Comparison of ENCODE assay signal across 8 mouse cellular contexts in genomic region chr1:60098024-60098781, GRCm38 (mm10). TPM values are rescaled to one million over a fixed set of nuclear protein-coding genes. Genes with fewer than 3 reads are reported as not detected.
DNase-seq lines count a peak whose midpoint lies in the region; ATAC-seq lines count a peak whose summit lies in the region.

TSS of gene Carf (plus strand) at chr1:60098247.
TSS of gene Wdr12 (minus strand) at chr1:60098645.

- H3K79me2 ChIP-seq in macrophage (ENCODE audit: inconsistent target) = peaks cover 17% of the 10 kb centered on the region; the same call in 1 of the 2 replicates

- peaks cover 14% of the 10 kb centered on the region for H3K4me1 ChIP-seq in hindbrain, embryonic 16.5 days (ENCODE audit: control insufficient read depth, insufficient read depth, low read depth, low read length)

- no peaks in the 10 kb centered on the region for H3K9me3 ChIP-seq in hindbrain, embryonic 16.5 days (ENCODE audit: control insufficient read depth, low read length)

- H3K27me3 ChIP-seq in hindbrain, embryonic 16.5 days (replicated peaks; ENCODE audit: control insufficient read depth, insufficient read depth, low read length) = no peaks in the 10 kb centered on the region

- peak; percentile 94 for DNase-seq in WW6 (ENCODE audit: low read depth, low spot score)
- peak; percentile 90 to 96 for DNase-seq in cerebellum, postnatal 4 days (ENCODE audit: low spot score in 2 of 2)
- peak; percentile 97 for DNase-seq in gastrocnemius, adult 18-20 months (ENCODE audit: low spot score)
- peak; percentile 99 for DNase-seq in left cerebral cortex, adult 18-20 months (ENCODE audit: low spot score in 2 of 2)
- peak; percentile 99 for DNase-seq in right cerebral cortex, adult 18-20 months
- peak; percentile 86 for DNase-seq in urinary bladder, postnatal 10 days (ENCODE audit: low spot score)

- peak within 1 kb of the TSS; percentile 99 for H3K4me3 ChIP-seq in hindbrain, embryonic 16.5 days (ENCODE audit: low read length)
- peak within 1 kb of the TSS; percentile 86 for H3K4me3 ChIP-seq in macrophage (ENCODE audit: inconsistent target)

- WGBS in hindbrain, embryonic 16.5 days = under 1% methylated on average over 61 of the region's 71 CpGs
- 2% methylated on average over 67 of the region's 71 CpGs for WGBS in macrophage (ENCODE audit: missing documents)

- H3K9ac ChIP-seq in hindbrain, embryonic 16.5 days (ENCODE audit: low read depth, low read length) = peak within 1 kb of the TSS; percentile 99

- H3K4me2 ChIP-seq in hindbrain, embryonic 16.5 days (ENCODE audit: low read length) = peak within 1 kb of the TSS; percentile 74

- ATAC-seq in hindbrain, embryonic 16.5 days = peak; percentile 98

- peak within 1 kb of the TSS; percentile 98 for H3K27ac ChIP-seq in hindbrain, embryonic 16.5 days (ENCODE audit: low read depth, low read length)
- peak within 1 kb of the TSS; percentile 77 for H3K27ac ChIP-seq in macrophage

- H3K36me3 ChIP-seq in hindbrain, embryonic 16.5 days (ENCODE audit: control insufficient read depth, insufficient read depth, low read length) = peaks cover 3% of the 10 kb centered on the region; the same call in 1 of the 2 replicates
- peaks cover 6% of the 10 kb centered on the region; the same call in 1 of the 2 replicates for H3K36me3 ChIP-seq in macrophage (ENCODE audit: inconsistent target)

RNA-seq across cellular contexts. Expression of gene Carf, which starts in this region (rescaled TPM):
- 1 to 10 TPM; 5.1 to 5.9 TPM for total RNA-seq in gastrocnemius, adult 18-20 months (2021)
- polyA plus RNA-seq in hindbrain, embryonic 16.5 days (2015; fragmentation: Nextera tagmentation; extraction: Ambion mirVana) = 6.8 and 8.9 TPM in 2 replicates
- 10 to 100 TPM; 23.6 to 24.0 TPM for total RNA-seq in left cerebral cortex, adult 18-20 months (2021)
- total RNA-seq in macrophage (2018; cell fraction: chromatin; rRNA removed) = 10 to 100 TPM in 20 of 26 experiments, 1 to 10 TPM in 6; 5.5 to 50.7 (median 27.5) TPM
- total RNA-seq in macrophage (2018; cell fraction: cytosol; rRNA removed) = 1 to 10 TPM in 25 of 26 experiments, under 1 TPM in 1; 0.86 to 5.3 (median 3.2) TPM
- total RNA-seq in macrophage (2018; cell fraction: nucleus; rRNA removed) = 10 to 100 TPM in 17 of 26 experiments, 1 to 10 TPM in 9; 4.3 to 46.4 (median 13.0) TPM
- 2.2 to 2.9 TPM (median 2.7 TPM) in 3 replicates for polyA plus RNA-seq in macrophage (2018)

RNA-seq across cellular contexts. Expression of gene Wdr12, which starts in this region (rescaled TPM):
- total RNA-seq in gastrocnemius, adult 18-20 months (2021) = 10 to 100 TPM; 12.5 to 13.6 TPM
- polyA plus RNA-seq in hindbrain, embryonic 16.5 days (2015; fragmentation: Nextera tagmentation; extraction: Ambion mirVana) = 48.9 and 53.7 TPM in 2 replicates
- 10 to 100 TPM; 32.1 to 32.8 TPM for total RNA-seq in left cerebral cortex, adult 18-20 months (2021)
- total RNA-seq in macrophage (2018; cell fraction: chromatin; rRNA removed) = 10 to 100 TPM in 15 of 26 experiments, 1 to 10 TPM in 11; 2.6 to 56.7 (median 15.1) TPM
- 10 to 100 TPM in 1 of 26 experiments, 1 to 10 TPM in 25; 4.2 to 10.1 (median 8.3) TPM for total RNA-seq in macrophage (2018; cell fraction: cytosol; rRNA removed)
- 10 to 100 TPM in 9 of 26 experiments, 1 to 10 TPM in 17; 1.9 to 29.3 (median 5.9) TPM for total RNA-seq in macrophage (2018; cell fraction: nucleus; rRNA removed)
- 9.2 to 17.4 TPM (median 16.3 TPM) in 3 replicates for polyA plus RNA-seq in macrophage (2018)

Comparison
In these comparisons a context has a peak if more than half of its experiments do, and no peak if none do; other contexts are left out.
1. Peak in every context shown above with its lines: DNase-seq, ATAC-seq, H3K4me3 ChIP-seq and H3K27ac ChIP-seq.